Mouse (Mus musculus): ENCODE measurements around the gene Snd1.

- no peak for TF ChIP-seq POLR2A (IDR thresholded peaks at IDR 0.05; ENCODE audit: insufficient read length, low read depth)
- TF ChIP-seq POLR2AphosphoS2 (IDR thresholded peaks at IDR 0.05; ENCODE audit: insufficient read length, low read depth): no peak
- TF ChIP-seq USF1 (IDR thresholded peaks at IDR 0.05; ENCODE audit: low read depth): no peak
These were observed 440.0 kb downstream of the Snd1 start for GRCm38 (mm10) chr6:28914981-28915380.

Measured in myocyte (in vitro differentiated cells).